Mouse (Mus musculus): Measurements from ENCODE around the gene Ddc. TPM values are rescaled to one million over a fixed set of nuclear protein-coding genes. Genes with fewer than 3 reads are reported as not detected.

Gene Ddc
- polyA plus RNA-seq, 1 experiment from 2014 or later = 21.7 TPM

- no peak overlapping the region for H3K4me2 ChIP-seq (ENCODE audit: low read length)
- H3K4me1 ChIP-seq (ENCODE audit: control insufficient read depth, insufficient read depth, low read length) = 0 out of 2 replicates have a peak, but pooled peaks cover 2% of the 10 kb centered on the region
- no peak overlapping the region for H3K27ac ChIP-seq (ENCODE audit: low read length)
- 32% methylated on average over 5 of the region's 5 CpGs for WGBS
- H3K9me3 ChIP-seq (replicated peaks; ENCODE audit: control insufficient read depth, low read length, poor library complexity, severe bottlenecking) = no peaks in the 10 kb centered on the region
- no peak overlapping the region for H3K9ac ChIP-seq (ENCODE audit: low read depth, low read length)
- H3K4me3 ChIP-seq (ENCODE audit: low read depth, low read length) = no peak overlapping the region
- no peaks in the 10 kb centered on the region for H3K27me3 ChIP-seq (ENCODE audit: control insufficient read depth, insufficient read depth, low read depth, low read length)
- H3K36me3 ChIP-seq (ENCODE audit: control insufficient read depth, insufficient read depth, low read length) = no peaks in the 10 kb centered on the region
- ATAC-seq = no peak
Measured at GRCm38 (mm10) chr11:11828251-11828650, 69.7 kb downstream of the Ddc start.

GRCm38 (mm10) chr11:11826475-11826874 is 71.5 kb downstream of the Ddc start:
- Histone ChIP-seq H3K4me2 (ENCODE audit: low read length) (no peak overlapping the region), H3K27me3 (ENCODE audit: control insufficient read depth, insufficient read depth, low read depth, low read length) (no peaks in the 10 kb centered on the region), H3K27ac (ENCODE audit: low read length) (no peak overlapping the region), H3K36me3 (ENCODE audit: control insufficient read depth, insufficient read depth, low read length) (no peaks in the 10 kb centered on the region), H3K4me1 (ENCODE audit: control insufficient read depth, insufficient read depth, low read length) (peaks cover 17% of the 10 kb centered on the region), H3K4me3 (ENCODE audit: low read depth, low read length) (no peak overlapping the region), H3K9ac (ENCODE audit: low read depth, low read length) (no peak overlapping the region), H3K9me3 (replicated peaks; ENCODE audit: control insufficient read depth, low read length, poor library complexity, severe bottlenecking) (no peaks in the 10 kb centered on the region)
- no peak for ATAC-seq

- 82% methylated on average over 6 of the region's 6 CpGs for WGBS
- no peaks in the 10 kb centered on the region for H3K9me3 ChIP-seq (replicated peaks; ENCODE audit: control insufficient read depth, low read length, poor library complexity, severe bottlenecking)
- H3K4me2 ChIP-seq (ENCODE audit: low read length) = no peak overlapping the region
- no peaks in the 10 kb centered on the region for H3K36me3 ChIP-seq (ENCODE audit: control insufficient read depth, insufficient read depth, low read length)
- H3K4me1 ChIP-seq (ENCODE audit: control insufficient read depth, insufficient read depth, low read length) = peaks cover 20% of the 10 kb centered on the region
- H3K27ac ChIP-seq (ENCODE audit: low read length) = no peak overlapping the region
- H3K27me3 ChIP-seq (ENCODE audit: control insufficient read depth, insufficient read depth, low read depth, low read length) = no peaks in the 10 kb centered on the region
- H3K9ac ChIP-seq (ENCODE audit: low read depth, low read length) = no peak overlapping the region
- no peak overlapping the region for H3K4me3 ChIP-seq (ENCODE audit: low read depth, low read length)
- ATAC-seq = no peak
Measured at GRCm38 (mm10) chr11:11825670-11826069, 72.3 kb downstream of the Ddc start.

- H3K4me1 ChIP-seq (ENCODE audit: control insufficient read depth, insufficient read depth, low read length) = peaks cover 20% of the 10 kb centered on the region
- no peak for ATAC-seq
Measured at GRCm38 (mm10) chr11:11824970-11825635, 72.8 kb downstream of the Ddc start.

GRCm38 (mm10) chr11:11823980-11824911 is 73.7 kb downstream of the Ddc start:
- H3K36me3 ChIP-seq (ENCODE audit: control insufficient read depth, insufficient read depth, low read length) = no peaks in the 10 kb centered on the region
- 25% methylated on average over 12 of the region's 12 CpGs for WGBS
- H3K27me3 ChIP-seq (ENCODE audit: control insufficient read depth, insufficient read depth, low read depth, low read length) = no peaks in the 10 kb centered on the region
- H3K9ac ChIP-seq (ENCODE audit: low read depth, low read length) = no peak overlapping the region
- ATAC-seq = no peak
- H3K27ac ChIP-seq (ENCODE audit: low read length) = no peak overlapping the region
- H3K4me1 ChIP-seq (ENCODE audit: control insufficient read depth, insufficient read depth, low read length) = peaks cover 20% of the 10 kb centered on the region
- H3K4me2 ChIP-seq (ENCODE audit: low read length) = no peak overlapping the region
- no peak overlapping the region for H3K4me3 ChIP-seq (ENCODE audit: low read depth, low read length)
- no peaks in the 10 kb centered on the region for H3K9me3 ChIP-seq (replicated peaks; ENCODE audit: control insufficient read depth, low read length, poor library complexity, severe bottlenecking)

More at GRCm38 (mm10) chr11:11824970-11825635, 72.8 kb downstream of the Ddc start:
- H3K36me3 ChIP-seq (ENCODE audit: control insufficient read depth, insufficient read depth, low read length) = no peaks in the 10 kb centered on the region
- H3K9me3 ChIP-seq (replicated peaks; ENCODE audit: control insufficient read depth, low read length, poor library complexity, severe bottlenecking) = no peaks in the 10 kb centered on the region
- H3K27me3 ChIP-seq (ENCODE audit: control insufficient read depth, insufficient read depth, low read depth, low read length) = no peaks in the 10 kb centered on the region
- no peak overlapping the region for H3K9ac ChIP-seq (ENCODE audit: low read depth, low read length)
- no peak overlapping the region for H3K4me2 ChIP-seq (ENCODE audit: low read length)
- WGBS = 62% methylated on average over 2 of the region's 3 CpGs
- no peak overlapping the region for H3K4me3 ChIP-seq (ENCODE audit: low read depth, low read length)
- no peak overlapping the region for H3K27ac ChIP-seq (ENCODE audit: low read length)

GRCm38 (mm10) chr11:11822181-11823095 is 75.5 kb downstream of the Ddc start:
- no peaks in the 10 kb centered on the region for H3K9me3 ChIP-seq (replicated peaks; ENCODE audit: control insufficient read depth, low read length, poor library complexity, severe bottlenecking)
- H3K4me3 ChIP-seq (ENCODE audit: low read depth, low read length) = peak overlapping the region; percentile 21; the same call in 1 of the 2 replicates
- peaks cover 20% of the 10 kb centered on the region for H3K4me1 ChIP-seq (ENCODE audit: control insufficient read depth, insufficient read depth, low read length)
- H3K27me3 ChIP-seq (ENCODE audit: control insufficient read depth, insufficient read depth, low read depth, low read length) = no peaks in the 10 kb centered on the region
- H3K27ac ChIP-seq (ENCODE audit: low read length) = peak overlapping the region; percentile 80
- peak overlapping the region; percentile 37 for H3K9ac ChIP-seq (ENCODE audit: low read depth, low read length)
- 8% methylated on average over 20 of the region's 20 CpGs for WGBS
- peak; percentile 25; the same call in 1 of the 2 replicates for ATAC-seq
- peak overlapping the region; percentile 51 for H3K4me2 ChIP-seq (ENCODE audit: low read length)
- no peaks in the 10 kb centered on the region for H3K36me3 ChIP-seq (ENCODE audit: control insufficient read depth, insufficient read depth, low read length)

- Histone ChIP-seq H3K9ac (ENCODE audit: low read depth, low read length) (peak overlapping the region; percentile 37), H3K27ac (ENCODE audit: low read length) (peak overlapping the region; percentile 80), H3K36me3 (ENCODE audit: control insufficient read depth, insufficient read depth, low read length) (no peaks in the 10 kb centered on the region), H3K4me1 (ENCODE audit: control insufficient read depth, insufficient read depth, low read length) (peaks cover 20% of the 10 kb centered on the region), H3K4me2 (ENCODE audit: low read length) (peak overlapping the region; percentile 51), H3K9me3 (replicated peaks; ENCODE audit: control insufficient read depth, low read length, poor library complexity, severe bottlenecking) (no peaks in the 10 kb centered on the region), H3K27me3 (ENCODE audit: control insufficient read depth, insufficient read depth, low read depth, low read length) (no peaks in the 10 kb centered on the region), H3K4me3 (ENCODE audit: low read depth, low read length) (peak overlapping the region; percentile 21)
- peak; percentile 81 for ATAC-seq
- 5% methylated on average over 14 of the region's 16 CpGs for WGBS
Measured at GRCm38 (mm10) chr11:11821387-11821975, 76.5 kb downstream of the Ddc start.

- H3K9ac ChIP-seq (ENCODE audit: low read depth, low read length) = no peak overlapping the region
- no peak overlapping the region for H3K27ac ChIP-seq (ENCODE audit: low read length)
- no peaks in the 10 kb centered on the region for H3K9me3 ChIP-seq (replicated peaks; ENCODE audit: control insufficient read depth, low read length, poor library complexity, severe bottlenecking)
- ATAC-seq = peak; percentile 23; the same call in 1 of the 2 replicates
- peaks cover 20% of the 10 kb centered on the region for H3K4me1 ChIP-seq (ENCODE audit: control insufficient read depth, insufficient read depth, low read length)
- WGBS = 69% methylated on average over 3 of the region's 3 CpGs
- H3K4me3 ChIP-seq (ENCODE audit: low read depth, low read length) = no peak overlapping the region
- no peaks in the 10 kb centered on the region for H3K27me3 ChIP-seq (ENCODE audit: control insufficient read depth, insufficient read depth, low read depth, low read length)
- H3K36me3 ChIP-seq (ENCODE audit: control insufficient read depth, insufficient read depth, low read length) = no peaks in the 10 kb centered on the region
- H3K4me2 ChIP-seq (ENCODE audit: low read length) = no peak overlapping the region
Measured at GRCm38 (mm10) chr11:11820737-11821136, 77.2 kb downstream of the Ddc start.

Measured in midbrain, embryonic 16.5 days (tissue).